Mouse (Mus musculus) ovary, postnatal 14 days (tissue): ENCODE results near the gene Metrn.

ENCODE experiments used
- DNase-seq: peaks from one replicate; pipeline ENCODE4 v3.0.0; 2022; ENCODE audit warnings: low spot score

Gene Metrn

GRCm38 (mm10) chr17:25765886-25766285, 31.1 kb downstream of the Metrn start:
- DNase-seq = no peak

DNA sequence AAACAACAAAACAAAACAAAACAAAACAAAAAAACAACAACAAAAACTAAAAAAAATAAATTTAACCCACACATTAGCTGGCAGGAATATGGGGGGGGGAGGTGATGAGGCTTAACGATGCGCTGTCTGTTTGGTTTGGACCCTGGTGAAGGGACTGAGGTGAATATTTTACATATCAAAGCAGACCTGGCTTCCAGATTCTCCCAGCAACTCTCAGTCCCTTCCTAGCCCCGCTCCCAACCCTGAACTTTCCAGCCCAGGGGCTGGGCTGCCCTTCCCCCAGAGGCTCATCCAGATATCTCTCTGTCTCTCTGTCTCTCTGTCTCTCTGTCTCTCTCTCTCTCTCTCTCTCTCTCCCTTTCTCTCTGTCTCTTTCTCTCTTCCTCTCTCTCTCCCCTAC, 34.3 kb downstream of the Metrn start:
- DNase-seq = no peak

- no peak for DNase-seq
Measured at GRCm38 (mm10) chr17:25761561-25761970, 35.4 kb downstream of the Metrn start.

DNA sequence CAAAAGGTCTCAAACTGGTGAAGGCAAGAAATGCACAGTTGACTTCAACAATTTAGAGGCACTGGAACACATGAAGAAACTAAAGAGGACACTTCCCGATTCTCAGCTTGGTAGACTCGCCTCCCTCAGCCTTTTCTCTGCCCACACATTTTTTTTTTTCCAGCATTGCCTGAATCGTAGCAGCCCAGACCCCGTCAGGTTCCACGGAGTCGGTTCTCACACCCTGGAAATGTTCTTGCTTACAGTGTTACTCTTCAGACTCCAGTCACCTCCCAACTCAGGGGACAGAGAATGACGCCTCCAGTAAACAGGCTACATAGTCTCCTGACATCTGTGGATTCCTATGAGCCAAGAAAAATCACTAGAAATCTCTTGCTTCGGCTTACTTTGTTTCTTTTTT, 36.8 kb downstream of the Metrn start:
- DNase-seq = no peak

DNA sequence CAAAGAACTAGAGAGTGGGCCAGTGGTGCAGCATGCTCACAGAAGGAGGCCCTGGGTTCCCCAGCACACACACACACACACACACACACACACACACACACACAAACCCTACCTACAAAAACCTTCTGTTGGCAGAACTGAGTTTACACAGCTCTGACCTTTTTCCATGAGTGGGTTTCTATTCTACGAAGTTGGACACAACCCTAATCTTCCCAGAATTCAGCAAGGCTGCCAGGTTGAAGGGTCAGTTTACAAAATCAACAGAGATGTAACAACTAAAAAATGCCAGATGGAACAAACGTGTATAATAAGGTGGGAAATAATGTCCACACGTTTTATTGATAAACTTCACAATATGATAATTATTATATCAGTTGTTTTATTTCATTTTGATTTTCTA, 39.2 kb downstream of the Metrn start:
- no peak for DNase-seq

- no peak for DNase-seq
Measured at GRCm38 (mm10) chr17:25756378-25757242, 40.3 kb downstream of the Metrn start.

DNA sequence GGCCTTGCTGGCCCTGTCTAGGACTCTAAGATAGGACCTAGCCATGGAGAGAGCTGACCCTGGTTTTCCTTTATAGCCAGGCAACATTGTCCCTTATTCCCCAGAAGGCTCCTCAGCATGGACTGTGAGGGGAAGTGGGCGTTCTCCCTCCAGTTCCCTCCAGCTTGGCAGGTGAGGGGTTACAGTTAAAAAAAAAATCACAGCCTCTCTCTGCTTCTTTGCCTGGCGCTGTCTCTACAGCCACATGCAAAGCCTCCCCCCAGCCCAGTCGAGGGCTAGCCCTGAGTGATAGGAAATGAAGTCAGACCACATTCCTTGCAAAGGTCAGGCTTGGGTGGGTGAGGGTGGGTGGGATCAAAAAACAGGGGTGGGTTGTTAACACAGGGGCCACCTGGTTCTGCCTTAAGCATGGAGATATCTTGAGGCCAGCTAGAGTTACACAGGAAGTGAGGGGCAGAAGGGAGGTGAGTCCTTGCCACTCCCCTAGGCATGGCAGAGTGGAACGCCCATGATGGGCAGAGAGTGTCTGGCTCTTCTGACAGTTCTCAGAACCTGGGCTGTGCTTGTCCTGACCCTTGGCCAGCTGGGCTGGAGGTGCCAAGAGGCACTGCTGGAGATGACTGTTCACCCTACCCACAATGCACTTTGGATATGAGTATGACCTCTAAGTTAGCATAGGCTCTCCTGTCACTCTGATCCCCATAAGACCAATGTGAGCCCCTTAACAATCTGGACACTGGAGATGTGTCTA, 41.1 kb downstream of the Metrn start:
- DNase-seq = no peak

DNA sequence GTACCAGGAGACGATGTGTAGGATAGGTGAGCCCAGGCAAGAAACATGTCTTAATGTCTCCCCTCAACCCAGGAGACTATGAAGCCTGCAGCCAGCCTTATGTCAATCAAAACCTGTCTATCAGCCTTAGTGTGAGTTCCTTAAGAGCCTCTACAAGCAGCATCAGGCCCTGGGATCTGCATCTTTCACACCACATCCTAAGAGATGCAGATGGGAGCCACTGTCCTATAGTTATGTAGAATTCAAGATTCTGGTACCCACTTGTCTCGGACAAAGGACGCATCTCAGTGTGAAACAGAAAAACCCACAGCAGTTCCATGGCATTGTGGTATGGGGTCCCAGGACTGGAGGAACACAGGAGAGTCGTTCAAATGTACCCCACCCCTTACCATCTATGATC, 41.9 kb downstream of the Metrn start:
- no peak for DNase-seq

DNA sequence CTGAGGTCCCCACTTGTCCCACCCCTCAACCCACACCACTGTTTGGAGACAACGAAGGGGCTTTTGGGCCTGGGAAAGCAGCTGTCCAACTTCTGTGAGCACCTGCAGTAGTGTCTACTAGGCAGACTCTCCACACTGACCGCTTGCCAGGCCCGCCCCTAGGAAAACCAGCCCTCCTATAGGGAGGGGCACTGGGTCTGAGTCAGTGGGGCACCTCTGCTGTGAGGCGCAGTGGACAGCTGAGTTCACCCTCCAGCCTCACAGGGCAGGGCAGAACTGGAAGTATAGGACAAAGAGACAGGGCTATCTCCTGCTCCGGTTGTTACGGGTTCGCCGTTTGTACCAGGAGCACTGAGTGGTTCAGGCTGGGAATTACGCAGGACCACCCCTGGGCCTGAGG, 42.7 kb downstream of the Metrn start, which contains the start of gene Msln:
Gene Msln, minus strand, starts transcription at position 138 of the 400 bp plus-strand sequence.
- no peak for DNase-seq

GRCm38 (mm10) chr17:25751446-25751845, 45.5 kb downstream of the Metrn start:
- DNase-seq = peak; percentile 69

DNA sequence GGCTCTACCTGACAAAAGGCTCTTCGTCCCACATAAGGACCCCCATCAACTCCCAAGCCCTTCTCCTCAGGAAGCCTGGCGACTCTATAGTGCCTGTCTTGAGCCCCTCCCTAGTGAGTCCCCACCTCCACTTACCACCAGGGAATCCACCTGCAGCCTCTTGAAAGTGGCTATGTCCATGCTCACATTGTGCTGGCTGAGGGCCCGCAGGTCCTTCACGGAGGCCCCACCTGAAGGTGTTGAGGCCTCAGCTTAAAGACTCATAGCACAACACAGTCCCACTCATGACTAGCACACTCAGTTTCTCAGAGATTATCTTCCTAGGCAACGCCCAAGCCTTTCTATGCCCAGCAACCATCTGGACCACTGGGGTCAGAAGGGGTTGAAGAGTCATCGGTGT, 47.6 kb downstream of the Metrn start:
- no peak for DNase-seq

DNA sequence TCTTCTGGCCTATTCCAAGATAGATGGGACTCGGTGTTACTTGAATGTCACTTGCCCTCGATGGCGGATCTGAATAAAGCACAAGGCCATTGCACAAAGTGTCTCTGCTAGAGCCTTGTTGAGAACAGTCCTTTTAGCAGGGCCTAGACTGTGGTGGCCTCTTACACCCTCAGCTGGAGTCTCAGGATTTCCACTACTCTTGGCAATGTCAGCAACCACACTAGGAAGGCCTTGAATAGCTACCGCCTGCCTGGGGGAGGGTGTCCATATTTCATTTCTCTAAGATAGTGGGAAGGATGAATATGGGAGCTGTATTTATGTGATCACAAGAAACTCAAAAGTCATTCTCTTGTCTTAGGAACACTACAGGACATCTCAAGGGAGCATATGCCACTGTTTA, 48.7 kb downstream of the Metrn start:
- DNase-seq = no peak

GRCm38 (mm10) chr17:25744311-25744710, 52.6 kb downstream of the Metrn start:
- no peak for DNase-seq

DNA sequence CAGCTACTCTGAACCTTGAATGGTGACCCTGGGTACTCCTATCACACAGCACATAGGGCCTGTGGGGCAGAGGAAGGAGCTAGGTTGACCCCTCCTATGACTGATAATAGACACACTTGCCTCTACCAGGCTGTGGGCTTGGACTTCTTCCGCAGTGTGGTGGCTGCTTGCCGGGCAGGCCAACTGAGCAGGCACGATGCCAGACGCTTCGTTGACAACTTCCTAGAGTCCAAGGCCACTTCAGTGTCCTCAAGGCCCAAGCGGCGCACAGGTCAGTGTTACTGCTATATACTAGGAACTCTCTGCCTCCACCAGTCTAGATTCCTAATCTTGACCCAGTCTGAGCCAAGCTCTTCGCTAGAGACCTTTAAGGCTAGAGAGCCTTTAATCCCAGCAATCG, 53.1 kb downstream of the Metrn start:
- no peak for DNase-seq
